ENCODE assay signal across 20 mouse cellular contexts in the genomic region with DNA sequence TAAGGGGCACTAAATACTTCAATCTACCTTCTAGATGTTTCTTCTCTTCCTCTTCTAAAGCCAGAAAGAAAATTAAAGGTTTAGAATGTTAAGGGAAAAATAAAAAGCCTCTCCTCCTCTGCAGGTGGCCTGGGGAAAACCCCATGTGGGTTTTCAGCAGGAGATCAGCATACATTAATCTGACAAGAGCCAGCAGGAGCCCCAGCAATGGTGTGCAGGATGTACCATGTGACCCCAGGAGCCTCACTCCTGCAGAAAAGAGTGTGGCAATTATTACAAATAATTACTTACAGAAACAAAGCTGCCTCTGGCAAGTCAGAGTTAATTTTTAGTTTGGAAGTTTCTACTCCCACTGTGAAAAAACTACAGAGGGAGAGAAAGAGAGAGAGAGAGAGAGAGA.
A peak's percentile ranks its signal among the peaks of the same experiment; 100 is the strongest.
DNase-seq lines count a peak whose midpoint lies in the region; ATAC-seq and TF ChIP-seq lines count a peak whose summit lies in the region.
"Had no signal": no experiment of that assay in that cellular context is flagged by ENCODE, and none has a peak within 500 bp of the region (broad histone marks: within the 10 kb centered on the region; RNA-seq: fewer than 3 reads in every experiment).

No protein-coding gene starts in this region.

- no peaks in the 10 kb centered on the region for H3K27me3 ChIP-seq in midbrain, embryonic 10.5 days (ENCODE audit: low read depth, poor library complexity, severe bottlenecking)
- H3K27me3 ChIP-seq in midbrain, embryonic 16.5 days (ENCODE audit: control insufficient read depth, insufficient read depth, low read depth, low read length), result no peaks in the 10 kb centered on the region
- no peaks in the 10 kb centered on the region for H3K27me3 ChIP-seq in forebrain, embryonic 15.5 days
- H3K27me3 ChIP-seq in midbrain, embryonic 15.5 days (replicated peaks), result no peaks in the 10 kb centered on the region
- H3K27me3 ChIP-seq: embryonic facial prominence, embryonic 13.5 days; limb, embryonic 13.5 days had no signal

- H3K4me3 ChIP-seq in midbrain, embryonic 10.5 days, result no peak overlapping the region
- no peak overlapping the region for H3K4me3 ChIP-seq in midbrain, embryonic 16.5 days (ENCODE audit: low read depth, low read length)
- no peak overlapping the region for H3K4me3 ChIP-seq in forebrain, embryonic 15.5 days
- no peak overlapping the region for H3K4me3 ChIP-seq in midbrain, embryonic 15.5 days
- H3K4me3 ChIP-seq: embryonic facial prominence, embryonic 13.5 days; heart, embryonic 10.5 days; limb, embryonic 13.5 days had no signal

- peak; percentile 11 for DNase-seq in midbrain, embryonic 10.5 days (ENCODE audit: low spot score)
- peak; percentile 62 for DNase-seq in brain, embryonic 14.5 days (ENCODE audit: low read depth)
- no peak for DNase-seq in lung, postnatal 4 days
- DNase-seq in urinary bladder, adult 18-20 months (ENCODE audit: low spot score in 2 of 2), result no peak
- DNase-seq: adrenal gland, postnatal 10 days; cerebellum, adult 9-11 months; gastrocnemius, postnatal 25 days; heart, postnatal 14 days; kidney, adult 9 months; lung, adult 2 months; right cerebral cortex, postnatal 25 days; thymus, postnatal 36 days had no signal

- H3K27ac ChIP-seq in midbrain, embryonic 10.5 days (replicated peaks), result no peak overlapping the region
- no peak overlapping the region for H3K27ac ChIP-seq in midbrain, embryonic 16.5 days (ENCODE audit: low read length)
- H3K27ac ChIP-seq in forebrain, embryonic 15.5 days (replicated peaks), result no peak overlapping the region
- H3K27ac ChIP-seq in midbrain, embryonic 15.5 days, result no peak overlapping the region
- H3K27ac ChIP-seq: embryonic facial prominence, embryonic 13.5 days; heart, embryonic 10.5 days; limb, embryonic 13.5 days; macrophage had no signal

- no peak overlapping the region for H3K9ac ChIP-seq in midbrain, embryonic 16.5 days (ENCODE audit: low read depth, low read length)
- H3K9ac ChIP-seq in forebrain, embryonic 15.5 days (replicated peaks), result no peak overlapping the region
- no peak overlapping the region for H3K9ac ChIP-seq in midbrain, embryonic 15.5 days
- H3K9ac ChIP-seq: embryonic facial prominence, embryonic 13.5 days; limb, embryonic 13.5 days had no signal

- TF ChIP-seq POLR2A in brain, embryonic 14.5 days (IDR thresholded peaks at IDR 0.05; ENCODE audit: borderline replicate concordance, extremely low read depth, insufficient read depth, insufficient read length, poor library complexity, severe bottlenecking), result no peak

- no peak for ATAC-seq in midbrain, embryonic 16.5 days
- peak; percentile 67 for ATAC-seq in forebrain, embryonic 15.5 days (replicated peaks)
- ATAC-seq in midbrain, embryonic 15.5 days (replicated peaks), result peak; percentile 60; the same call in 1 of the 2 replicates
- ATAC-seq: CD4-positive, CD25-positive, alpha-beta regulatory T cell, adult 4 months had no signal

- TF ChIP-seq CTCF in brain, embryonic 14.5 days (IDR thresholded peaks at IDR 0.05; ENCODE audit: borderline replicate concordance, extremely low read depth, insufficient read depth, insufficient read length), result no peak

- no peaks in the 10 kb centered on the region for H3K36me3 ChIP-seq in midbrain, embryonic 10.5 days
- no peaks in the 10 kb centered on the region for H3K36me3 ChIP-seq in midbrain, embryonic 16.5 days (ENCODE audit: control insufficient read depth, insufficient read depth, low read length)
- H3K36me3 ChIP-seq in forebrain, embryonic 15.5 days, result no peaks in the 10 kb centered on the region
- H3K36me3 ChIP-seq in midbrain, embryonic 15.5 days (replicated peaks), result no peaks in the 10 kb centered on the region
- H3K36me3 ChIP-seq: embryonic facial prominence, embryonic 13.5 days; heart, embryonic 10.5 days; limb, embryonic 13.5 days had no signal

- peaks cover 6% of the 10 kb centered on the region for H3K4me1 ChIP-seq in midbrain, embryonic 10.5 days
- H3K4me1 ChIP-seq in midbrain, embryonic 16.5 days (ENCODE audit: control insufficient read depth, insufficient read depth, low read length), result 0 out of 2 replicates have a peak, but pooled peaks cover 3% of the 10 kb centered on the region
- H3K4me1 ChIP-seq in forebrain, embryonic 15.5 days, result peaks cover 3% of the 10 kb centered on the region
- H3K4me1 ChIP-seq in midbrain, embryonic 15.5 days, result no peaks in the 10 kb centered on the region
- H3K4me1 ChIP-seq: embryonic facial prominence, embryonic 13.5 days; heart, embryonic 10.5 days had no signal

- H3K4me2 ChIP-seq in midbrain, embryonic 16.5 days (ENCODE audit: low read length), result no peak overlapping the region
- H3K4me2 ChIP-seq in forebrain, embryonic 15.5 days (replicated peaks), result no peak overlapping the region
- H3K4me2 ChIP-seq in midbrain, embryonic 15.5 days, result no peak overlapping the region
- H3K4me2 ChIP-seq: embryonic facial prominence, embryonic 13.5 days; limb, embryonic 13.5 days had no signal

- no peaks in the 10 kb centered on the region for H3K9me3 ChIP-seq in midbrain, embryonic 10.5 days (replicated peaks)
- H3K9me3 ChIP-seq in midbrain, embryonic 16.5 days (replicated peaks; ENCODE audit: control insufficient read depth, low read length, poor library complexity, severe bottlenecking), result no peaks in the 10 kb centered on the region
- H3K9me3 ChIP-seq in forebrain, embryonic 15.5 days, result no peaks in the 10 kb centered on the region
- H3K9me3 ChIP-seq in midbrain, embryonic 15.5 days, result no peaks in the 10 kb centered on the region
- H3K9me3 ChIP-seq: embryonic facial prominence, embryonic 13.5 days; heart, embryonic 10.5 days; limb, embryonic 13.5 days had no signal

Comparison
In these comparisons a context has a peak if more than half of its experiments do, and no peak if none do; other contexts are left out.
1. DNase-seq: peak in midbrain, embryonic 10.5 days (single experiment) and brain, embryonic 14.5 days (single experiment); none in lung, postnatal 4 days (0 of 2) and urinary bladder, adult 18-20 months (0 of 2).